Mouse (Mus musculus) MEL-GATA-1-ER (cell line): ENCODE results near the gene Tmem63a.
"Not testable (repeated sequence)": the region's sequence is repeated elsewhere in the genome, so short reads cannot be mapped to it uniquely, and the experiment has no call there.

Source experiments
- DNase-seq: peaks from one replicate; pipeline ENCODE4 v3.0.0-alpha.2; 2012; ENCODE audit warnings: low read depth; ENCODE audit errors: extremely low read depth

The Tmem63a gene

DNA sequence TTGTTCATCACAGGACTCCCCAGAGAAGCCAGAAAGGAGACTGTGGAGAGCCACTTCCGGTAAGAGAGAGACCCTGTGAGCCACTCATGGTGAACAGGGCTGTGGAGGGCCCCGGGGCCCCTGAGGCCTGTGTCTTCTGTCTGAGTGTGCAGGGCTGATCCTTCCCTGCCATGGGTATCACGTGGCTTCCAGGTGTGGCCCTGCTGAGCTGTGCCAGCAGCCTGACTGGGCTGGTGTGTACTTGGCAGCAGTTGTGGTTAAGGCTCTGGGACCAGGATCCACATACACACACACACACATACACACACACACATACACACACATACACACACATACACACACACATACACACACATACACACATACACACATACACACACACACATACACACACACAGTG, 15.8 kb downstream of the Tmem63a start:
- DNase-seq, result no peak

DNA sequence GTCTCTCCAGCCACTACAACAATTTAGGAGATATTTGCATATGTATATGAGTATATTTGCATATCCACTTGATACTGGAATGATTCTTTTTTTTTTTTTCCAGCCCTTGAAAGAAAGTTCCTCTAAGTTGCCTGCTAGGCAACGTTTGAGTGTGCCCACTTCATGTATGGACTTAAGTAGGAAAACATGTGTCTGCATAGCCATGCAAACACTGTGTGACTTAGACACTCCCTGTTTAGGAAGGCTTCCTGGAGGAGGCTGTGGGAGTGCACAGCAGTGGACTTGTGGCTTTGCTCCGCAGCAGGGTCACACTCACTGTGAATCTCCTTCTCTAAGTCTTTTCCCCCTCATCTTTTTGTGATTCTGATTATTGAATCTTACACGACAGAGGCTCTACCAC, 16.7 kb downstream of the Tmem63a start:
- DNase-seq, result no peak

DNA sequence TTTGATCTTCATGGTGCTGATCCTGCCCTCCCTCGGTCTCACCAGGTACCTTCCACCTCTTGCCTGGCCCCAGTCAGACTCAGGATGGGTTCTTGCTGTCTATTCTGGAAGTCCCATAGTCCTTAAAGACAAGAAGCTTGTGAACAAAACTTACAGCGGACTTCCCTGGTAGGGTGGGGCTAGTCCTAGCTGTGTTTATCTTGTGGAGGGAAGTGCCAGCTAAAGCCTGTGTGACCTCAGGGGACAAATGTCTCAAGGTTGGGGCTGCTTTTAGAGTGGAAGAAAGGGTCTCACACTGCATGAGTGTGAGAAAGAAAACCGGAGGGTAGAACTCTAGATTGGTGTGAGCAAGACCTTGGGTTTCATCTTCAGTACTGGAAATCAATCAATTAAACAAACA, 23.6 kb downstream of the Tmem63a start:
- no peak for DNase-seq

DNA sequence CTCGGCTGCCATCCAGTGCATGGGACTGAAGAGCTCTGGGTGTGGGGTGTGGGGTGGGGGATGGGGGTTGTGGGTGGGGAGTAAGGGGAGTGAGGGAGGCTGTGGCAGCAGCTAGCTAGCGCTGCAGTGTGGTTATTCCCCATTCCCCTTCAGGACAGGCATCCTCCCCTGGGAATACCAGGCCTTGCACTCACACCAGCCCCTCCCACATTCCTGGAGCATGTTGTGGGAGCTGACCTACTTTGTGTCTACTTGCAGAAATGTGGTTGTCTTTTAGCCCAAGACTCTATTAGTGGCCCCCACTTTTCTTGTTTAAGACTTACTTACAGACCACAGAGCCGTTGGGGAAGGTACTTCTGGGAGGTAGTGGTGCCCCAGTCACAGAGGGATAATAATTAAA, 24.4 kb downstream of the Tmem63a start:
- DNase-seq, result no peak

DNA sequence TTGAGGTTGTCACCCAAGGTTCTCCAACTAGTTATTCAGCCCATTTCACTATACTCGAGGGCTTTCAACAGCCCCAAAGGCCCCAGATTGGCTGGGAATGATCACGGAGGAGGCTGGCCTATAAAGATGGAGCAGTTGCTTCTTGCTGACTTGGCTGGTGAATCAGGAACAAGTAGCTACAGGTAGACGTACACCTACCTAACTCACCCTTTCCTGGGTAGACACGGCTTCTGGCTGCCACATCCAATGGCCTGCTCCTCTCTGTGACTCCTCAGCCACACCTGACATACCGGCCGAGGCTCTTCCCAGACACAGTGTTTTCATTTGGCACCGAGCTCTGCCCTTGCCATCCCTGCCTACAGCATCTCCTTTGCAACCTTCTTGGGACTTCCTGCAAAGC, 25.1 kb downstream of the Tmem63a start:
- DNase-seq, result no peak

DNA sequence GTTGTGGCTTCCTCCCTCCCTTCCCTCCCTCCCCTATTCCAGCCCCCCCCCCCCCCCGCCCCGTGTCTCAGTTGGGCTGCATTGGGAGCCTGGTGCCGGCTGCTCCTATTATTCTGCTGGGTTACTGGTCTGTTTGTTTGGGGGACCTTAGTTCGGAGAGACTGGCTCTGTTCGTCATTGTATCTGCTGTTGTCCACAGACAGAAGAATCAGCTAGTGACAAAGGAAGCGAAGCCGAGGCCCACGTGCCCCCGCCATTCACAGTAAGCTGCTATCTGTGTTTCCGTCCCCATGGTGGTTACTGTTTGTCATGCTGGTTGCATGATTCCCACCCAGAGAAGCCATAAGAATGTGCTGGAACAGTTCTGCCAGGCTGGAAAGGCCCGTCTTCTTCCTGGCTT, 30.8 kb downstream of the Tmem63a start:
- no peak for DNase-seq

DNA sequence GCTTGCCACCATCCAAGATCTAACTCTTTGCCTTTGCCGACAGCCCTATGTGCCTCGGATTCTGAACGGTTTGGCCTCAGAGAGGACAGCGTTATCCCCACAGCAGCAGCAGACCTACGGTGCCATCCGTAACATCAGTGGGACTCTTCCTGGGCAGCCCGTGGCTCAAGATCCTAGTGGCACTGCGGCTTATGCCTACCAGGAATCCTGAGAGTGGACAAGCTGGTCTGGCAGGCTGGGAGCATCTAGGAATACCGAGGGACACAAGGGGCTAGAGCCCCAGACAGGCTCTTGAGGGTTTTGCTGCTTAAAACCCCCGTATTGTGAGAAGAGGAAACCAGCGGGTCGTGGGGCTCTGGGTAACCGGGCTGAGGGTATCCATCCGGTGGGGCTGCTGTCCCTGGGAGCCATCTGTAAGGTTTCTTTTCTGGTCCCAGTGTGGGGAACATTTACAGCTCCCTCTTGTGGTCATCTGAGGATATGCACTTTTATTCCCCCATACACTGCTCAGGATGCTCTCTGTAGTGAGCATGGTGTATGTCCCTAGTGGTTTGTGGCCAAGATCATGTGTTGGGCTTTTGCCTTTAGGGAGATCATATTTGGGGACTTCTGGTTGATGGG, 32.1 kb downstream of the Tmem63a start:
- DNase-seq, result peak; percentile 27

DNA sequence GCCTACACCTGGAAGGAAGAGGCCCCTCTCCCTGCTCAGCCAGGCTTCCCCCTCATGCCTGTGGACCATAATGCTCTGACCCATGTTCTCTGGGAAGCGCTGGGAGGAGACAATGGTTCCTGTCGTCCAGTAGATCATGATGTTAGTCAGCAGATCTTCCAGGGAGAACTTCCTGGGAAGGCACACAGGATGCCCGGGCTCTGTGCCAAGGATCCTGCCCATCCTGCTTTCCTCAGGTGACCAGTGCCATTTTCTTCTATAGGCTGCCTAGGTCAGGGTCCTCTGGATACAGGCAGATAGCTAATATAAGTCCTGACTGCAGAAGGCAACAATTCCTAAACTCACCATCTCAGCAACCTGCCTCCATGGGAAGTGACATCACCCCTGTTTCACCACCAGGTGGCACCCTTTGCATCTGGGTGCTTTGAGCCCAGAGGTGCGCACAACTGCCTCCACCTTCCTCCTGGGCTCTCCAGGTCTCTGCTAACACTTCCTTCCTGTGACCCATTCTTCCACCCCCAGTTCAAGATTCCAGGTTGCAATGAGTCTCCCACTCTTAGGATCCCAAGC, 34.1 kb downstream of the Tmem63a start:
- DNase-seq, result no peak

DNA sequence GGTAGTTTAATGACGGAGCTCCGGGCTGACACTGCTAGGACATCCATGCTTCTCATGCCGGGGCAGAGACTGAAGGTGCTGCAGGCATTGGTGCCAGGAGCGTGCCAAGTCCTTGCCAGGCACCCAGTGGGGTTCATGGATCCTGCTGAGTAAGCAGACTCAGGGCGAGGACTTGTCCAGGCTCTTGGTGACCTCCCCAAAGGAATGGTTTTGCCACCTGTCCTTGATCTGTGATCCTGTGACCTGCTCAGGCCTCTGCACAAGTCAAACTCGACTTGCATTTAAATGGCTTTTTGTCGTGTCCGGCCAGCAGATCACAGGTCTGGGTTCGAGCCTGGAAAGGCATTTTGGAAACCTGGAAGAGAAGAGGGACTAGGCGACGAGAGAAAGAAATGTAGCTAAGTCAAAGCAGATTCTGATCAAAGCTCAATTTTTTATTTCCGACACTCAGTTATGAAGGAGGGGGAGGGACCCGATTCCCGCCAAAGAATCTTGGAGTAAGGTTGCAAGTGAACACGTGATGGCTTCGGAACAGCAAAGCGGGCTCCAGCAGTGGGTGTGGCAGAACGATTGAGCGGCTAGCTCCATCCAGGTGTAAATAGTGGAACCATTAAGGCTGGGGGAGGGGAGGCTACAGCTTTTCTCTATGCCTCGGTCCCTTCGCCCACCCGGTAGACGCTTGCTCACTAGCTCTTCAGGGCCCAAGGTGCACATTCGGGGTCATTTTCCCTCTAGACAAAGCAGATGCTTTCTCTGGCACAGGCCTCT, 37.5 kb downstream of the Tmem63a start:
- no peak for DNase-seq

DNA sequence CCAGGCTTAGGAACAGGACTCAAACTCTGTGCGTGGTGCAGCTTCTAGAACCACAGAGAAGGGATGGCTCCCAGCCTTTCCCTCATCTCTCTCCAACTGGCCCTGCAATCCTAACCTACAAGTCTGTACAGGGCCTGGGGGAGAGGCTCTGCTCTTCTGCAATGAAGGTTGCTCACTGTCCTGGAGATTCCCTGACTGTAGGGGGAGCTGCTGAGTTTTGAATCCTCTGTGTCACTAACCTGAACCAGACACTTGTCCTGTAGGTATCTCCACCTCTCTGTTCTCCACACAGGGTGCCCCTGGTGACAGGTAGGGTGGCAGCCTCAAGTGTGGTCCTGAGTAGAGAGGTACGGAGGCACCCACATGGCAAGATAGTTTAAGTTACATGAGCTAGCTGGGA, 38.3 kb downstream of the Tmem63a start:
- DNase-seq, result no peak

DNA sequence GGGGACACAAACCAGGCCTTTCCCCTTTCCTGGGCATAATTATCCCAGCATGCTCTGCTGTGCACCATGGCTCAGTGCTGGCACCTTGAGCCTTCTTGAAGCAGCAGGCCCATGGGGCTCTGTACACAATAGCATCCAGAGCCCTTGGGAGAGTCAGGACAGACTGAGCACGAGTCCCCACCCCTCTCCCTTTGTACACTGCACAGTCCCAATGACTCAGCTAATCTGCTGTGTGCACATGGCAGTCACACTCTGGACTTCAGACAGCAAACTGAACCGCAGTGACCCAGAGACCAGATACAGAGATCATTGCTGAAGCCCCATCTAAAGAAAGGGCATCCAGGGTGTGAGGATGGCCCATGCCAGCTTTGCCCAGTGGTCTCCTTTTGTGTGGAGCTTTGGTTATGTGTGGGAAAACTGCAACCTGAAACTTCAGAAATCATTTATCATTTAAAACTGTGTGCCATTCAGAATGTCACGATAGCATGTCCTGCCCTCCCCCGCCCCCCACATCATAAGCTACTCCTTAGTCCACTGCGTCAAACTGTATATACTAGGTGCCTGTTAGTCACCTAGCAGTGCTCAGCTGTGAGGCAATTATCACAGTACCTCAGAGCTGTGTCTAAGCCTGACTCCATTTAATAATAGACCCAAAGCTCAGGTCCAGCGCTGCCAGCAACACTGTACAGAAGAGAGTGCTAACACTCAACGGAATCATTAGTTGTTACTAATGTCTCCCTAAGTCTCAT, 39.3 kb downstream of the Tmem63a start:
- not testable (repeated sequence) for DNase-seq

DNA sequence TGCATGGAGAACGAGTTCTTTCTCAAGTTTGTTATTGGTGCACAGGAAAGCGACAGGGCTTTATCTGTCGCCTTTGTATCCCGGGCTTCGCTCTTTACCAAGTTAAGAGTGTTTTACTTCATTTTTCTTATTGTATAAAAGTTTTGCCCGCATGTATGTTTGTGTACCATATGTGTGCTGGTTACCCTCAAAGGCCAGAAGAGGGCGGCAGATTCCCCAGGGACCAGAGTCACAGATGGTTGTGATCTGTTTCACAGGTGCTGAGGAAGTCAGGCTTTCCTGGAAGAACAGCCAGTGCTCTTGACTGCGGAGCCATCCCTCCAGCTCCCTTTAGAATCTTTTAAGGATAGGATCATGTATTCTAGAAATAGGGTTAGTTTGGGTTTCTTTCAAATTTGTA, 44.6 kb downstream of the Tmem63a start:
- DNase-seq, result no peak

DNA sequence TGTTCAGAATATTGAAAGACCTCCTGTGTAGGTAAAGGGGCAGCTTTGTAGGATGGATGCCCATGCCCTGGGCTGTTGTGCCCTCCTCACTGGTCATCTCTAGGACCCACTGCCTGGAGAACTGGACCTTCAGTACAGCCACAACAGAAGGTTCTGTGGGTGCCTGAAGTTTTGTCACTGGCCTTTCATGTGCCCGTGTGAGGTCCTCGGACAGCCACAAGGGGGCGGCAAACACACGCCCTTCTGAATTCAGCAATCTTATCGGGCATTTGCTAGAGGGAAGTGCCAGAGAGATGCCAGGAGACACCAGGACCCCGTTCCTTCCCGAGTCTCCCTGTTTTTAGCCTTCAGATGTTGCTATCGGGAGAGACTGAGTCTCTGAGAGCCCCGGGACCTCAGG, 45.6 kb downstream of the Tmem63a start:
- DNase-seq, result peak; percentile 44

DNA sequence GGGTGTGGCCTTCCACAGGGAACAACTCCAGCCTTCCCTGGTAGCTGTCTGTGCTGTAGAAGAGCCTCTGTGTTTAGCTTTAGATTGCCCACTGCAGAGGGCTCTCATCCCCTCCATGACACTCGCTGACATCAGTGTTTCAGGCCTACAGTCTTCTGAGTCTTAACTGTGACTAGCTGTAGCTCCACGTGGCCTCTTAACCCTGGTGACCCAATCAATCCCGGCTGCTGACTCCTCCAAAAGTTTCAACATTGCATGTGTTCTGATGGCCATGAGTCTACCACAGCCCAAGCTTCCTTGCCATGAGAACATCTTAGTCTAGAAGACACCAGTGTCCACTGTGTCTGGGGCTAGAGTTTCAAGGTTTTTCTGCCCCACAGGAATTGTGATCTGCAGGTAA, 48.5 kb downstream of the Tmem63a start:
- DNase-seq, result no peak

DNA sequence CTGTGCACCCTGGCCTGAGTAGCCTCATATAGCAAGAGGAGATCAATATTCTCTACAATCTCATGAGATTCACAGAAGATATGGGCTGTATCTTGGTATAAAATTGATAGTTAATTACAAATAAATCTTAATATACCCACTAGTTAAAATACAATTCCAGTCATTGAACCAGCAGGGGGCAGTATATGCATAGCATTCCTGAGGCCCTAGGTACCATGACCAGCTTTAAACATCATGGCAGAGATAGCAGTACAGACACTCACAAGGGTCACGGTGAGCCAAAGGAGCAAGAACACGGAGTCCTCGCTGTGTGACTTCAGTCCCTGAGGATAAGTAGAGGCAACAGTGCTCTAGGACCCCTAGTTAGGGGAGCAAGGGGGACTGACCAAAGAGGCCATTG, 50.0 kb downstream of the Tmem63a start:
- DNase-seq, result peak; percentile 56

DNA sequence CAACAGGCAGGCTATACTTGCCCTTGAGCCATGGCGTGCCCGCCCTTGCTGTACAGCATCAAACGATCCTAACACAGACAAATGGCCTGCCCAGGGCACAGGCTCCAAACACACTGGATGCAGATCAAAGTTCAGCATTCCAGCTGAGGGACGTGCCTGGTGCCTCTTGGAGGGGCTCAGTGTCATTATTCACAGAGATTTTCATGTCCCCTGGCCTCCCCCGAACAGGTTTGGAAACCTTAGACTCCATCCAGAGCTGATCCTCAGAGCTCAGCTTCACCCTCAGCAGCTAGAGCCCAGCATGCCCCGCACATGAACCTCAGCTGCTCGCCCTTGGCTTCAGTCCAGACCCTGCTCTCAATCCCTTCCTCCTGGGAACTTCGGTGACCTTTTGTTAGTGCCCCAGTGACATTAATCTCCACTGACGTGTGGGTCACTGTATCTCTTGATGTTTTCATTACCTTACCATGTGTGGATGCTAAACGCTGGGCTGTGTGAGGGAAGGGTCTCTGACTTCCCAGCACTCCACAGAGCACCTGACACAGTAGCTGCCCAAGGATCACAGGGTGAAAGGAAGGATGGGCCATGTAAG, 58.5 kb downstream of the Tmem63a start:
- DNase-seq, result no peak

DNA sequence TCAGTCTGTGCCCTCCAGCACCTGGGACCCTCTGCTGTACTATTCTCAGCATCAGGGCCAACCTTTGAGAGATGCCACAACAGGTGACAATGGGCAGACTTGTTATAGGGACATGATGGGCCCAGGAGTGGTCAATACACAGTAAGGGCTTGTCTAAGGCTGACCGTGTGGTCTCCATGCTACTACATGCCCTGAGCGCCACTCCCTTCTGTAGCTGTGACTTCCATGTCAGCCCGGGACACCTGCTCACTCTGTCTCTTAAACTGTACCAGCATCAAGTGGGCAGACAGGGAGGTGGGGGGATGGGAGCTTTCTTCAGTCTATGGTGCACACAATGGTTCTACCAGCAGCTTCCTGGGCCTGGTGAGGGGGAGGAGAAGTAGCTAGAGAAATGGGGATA, 59.1 kb downstream of the Tmem63a start:
- DNase-seq, result no peak

DNA sequence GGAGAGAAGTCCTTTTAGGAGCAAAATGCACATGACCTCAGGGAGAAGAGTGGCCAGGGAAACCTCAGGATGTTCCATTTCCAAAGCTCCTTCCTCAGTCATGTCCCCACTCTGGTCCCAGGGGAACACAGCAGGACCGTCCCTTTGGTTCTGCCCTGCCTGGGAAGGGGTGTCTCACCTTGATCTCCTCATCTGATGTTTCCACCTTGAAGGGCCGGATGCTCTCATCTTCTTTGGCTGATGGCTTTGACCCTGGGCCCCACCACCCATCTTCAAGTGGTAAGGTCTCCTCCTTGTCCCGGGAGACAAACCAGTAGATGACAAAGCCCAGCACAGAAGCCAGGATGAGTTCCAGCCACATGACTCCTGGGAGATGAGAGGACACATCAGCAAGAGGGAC, 59.5 kb downstream of the Tmem63a start:
- DNase-seq, result no peak

DNA sequence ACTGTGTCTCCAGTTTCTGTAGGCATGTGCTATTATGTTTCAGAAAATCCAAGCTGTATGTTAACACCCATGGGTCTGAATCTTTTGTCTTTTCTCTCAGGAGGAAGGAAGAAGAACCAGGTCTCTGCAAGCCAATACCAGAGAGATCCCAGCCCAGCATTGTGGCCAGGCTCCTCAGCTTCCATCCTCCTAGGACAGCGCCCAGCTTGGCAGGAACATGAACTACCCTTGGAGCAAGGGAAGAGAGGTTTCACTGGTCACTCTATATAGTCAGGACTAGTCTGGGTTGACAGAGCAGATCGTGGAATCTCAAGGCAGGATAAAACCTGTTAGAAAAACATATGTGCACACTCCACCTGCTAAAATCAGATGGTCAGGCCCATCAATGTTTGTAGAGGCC, 61.6 kb downstream of the Tmem63a start:
- DNase-seq, result no peak

DNA sequence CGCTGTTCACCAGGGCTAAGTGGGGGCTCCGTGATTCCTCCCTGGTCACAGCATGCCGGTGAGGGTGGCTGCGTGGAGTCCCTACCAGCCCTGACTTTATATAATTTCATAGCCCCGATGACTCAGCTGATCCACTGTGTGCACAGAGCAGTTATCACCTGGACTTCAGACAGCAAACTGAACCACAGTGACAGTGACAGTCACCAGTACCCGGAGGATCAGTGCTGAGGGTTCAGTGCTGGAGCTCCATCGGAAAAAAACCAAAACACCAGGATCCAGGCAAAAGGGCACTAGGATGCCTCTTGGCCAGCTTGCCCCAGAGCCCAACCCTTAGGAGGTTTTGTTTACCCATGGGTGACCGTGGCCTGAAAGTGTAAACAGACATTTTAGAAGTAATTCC, 63.2 kb downstream of the Tmem63a start:
- DNase-seq, result no peak

DNA sequence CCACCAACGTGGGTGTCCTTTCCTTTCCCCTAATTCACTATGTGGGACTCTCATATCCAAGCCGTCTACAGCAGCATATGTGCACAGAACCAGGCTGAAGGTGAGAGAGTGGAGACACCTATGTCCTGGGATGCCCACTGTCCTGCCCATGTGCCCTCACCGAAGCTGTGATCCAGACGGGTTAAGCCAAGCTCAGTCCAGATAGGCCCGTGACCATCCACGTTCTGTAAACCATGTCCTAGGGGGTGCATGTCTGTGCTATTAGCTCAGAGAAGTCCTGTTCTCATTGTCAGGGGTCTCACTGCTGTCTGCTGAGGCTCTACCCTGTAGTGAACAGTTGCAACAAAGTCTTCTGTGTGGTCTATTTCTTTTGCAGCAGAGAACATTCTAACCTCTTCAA, 65.7 kb downstream of the Tmem63a start:
- no peak for DNase-seq

DNA sequence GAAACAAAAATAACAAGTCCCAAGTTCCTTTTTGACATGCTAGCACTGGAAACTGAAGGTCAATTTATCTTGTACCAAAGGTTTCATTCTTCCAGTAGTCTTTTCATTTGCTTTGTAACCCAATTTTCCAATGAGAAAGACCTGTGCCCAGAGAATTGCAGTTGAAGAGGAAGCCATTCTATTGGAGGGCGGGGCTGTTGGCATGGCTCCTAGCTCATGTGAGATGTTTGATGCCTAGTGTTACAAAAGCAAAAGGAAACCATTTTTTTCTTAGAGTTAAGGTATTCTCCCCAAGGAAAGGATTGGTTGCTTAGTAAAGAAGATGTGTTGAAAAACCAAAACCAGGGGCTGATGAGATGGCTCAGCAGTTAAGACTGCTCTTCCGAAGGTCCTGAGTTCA, 66.1 kb downstream of the Tmem63a start:
- no peak for DNase-seq
